Mouse (Mus musculus): ENCODE data around the gene Kdm4a.

Kdm4a gene

GRCm38 (mm10) chr4:118171006-118171405 lies 8.8 kb downstream of the Kdm4a start:
- in situ Hi-C loops (cut with MboI; ENCODE audit: low pct_unique_long_range_greater_than_20kb in 1 of 2, low sequenced_read_pairs in 2 of 2, unreplicated experiment in 1 of 2) = no loop called here

GRCm38 (mm10) chr4:118162123-118162522 lies 17.7 kb downstream of the Kdm4a start:
- in situ Hi-C loops (cut with MboI; ENCODE audit: low pct_unique_long_range_greater_than_20kb in 1 of 2, low sequenced_read_pairs in 2 of 2, unreplicated experiment in 1 of 2) = no loop called here

- in situ Hi-C loops (cut with MboI; ENCODE audit: low pct_unique_long_range_greater_than_20kb in 1 of 2, low sequenced_read_pairs in 2 of 2, unreplicated experiment in 1 of 2) = no loop called here
Observed at GRCm38 (mm10) chr4:118157666-118158065, 22.2 kb downstream of the Kdm4a start.

- in situ Hi-C loops (cut with MboI; ENCODE audit: low pct_unique_long_range_greater_than_20kb in 1 of 2, low sequenced_read_pairs in 2 of 2, unreplicated experiment in 1 of 2) = no loop called here
Observed at GRCm38 (mm10) chr4:118156559-118156958, 23.3 kb downstream of the Kdm4a start.

GRCm38 (mm10) chr4:118154889-118155288 lies 25.0 kb downstream of the Kdm4a start:
- in situ Hi-C loops (cut with MboI; ENCODE audit: low pct_unique_long_range_greater_than_20kb in 1 of 2, low sequenced_read_pairs in 2 of 2, unreplicated experiment in 1 of 2) = no loop called here

- in situ Hi-C loops (cut with MboI; ENCODE audit: low pct_unique_long_range_greater_than_20kb in 1 of 2, low sequenced_read_pairs in 2 of 2, unreplicated experiment in 1 of 2) = no loop called here
Observed at GRCm38 (mm10) chr4:118152020-118152785, 27.6 kb downstream of the Kdm4a start.

- in situ Hi-C loops (cut with MboI; ENCODE audit: low pct_unique_long_range_greater_than_20kb in 1 of 2, low sequenced_read_pairs in 2 of 2, unreplicated experiment in 1 of 2) = no loop called here
Observed at GRCm38 (mm10) chr4:118150804-118151203, 29.0 kb downstream of the Kdm4a start.

- in situ Hi-C loops (cut with MboI; ENCODE audit: low pct_unique_long_range_greater_than_20kb in 1 of 2, low sequenced_read_pairs in 2 of 2, unreplicated experiment in 1 of 2) = no loop called here
Observed at GRCm38 (mm10) chr4:118149956-118150680, 29.7 kb downstream of the Kdm4a start.

- in situ Hi-C loops (cut with MboI; ENCODE audit: low pct_unique_long_range_greater_than_20kb in 1 of 2, low sequenced_read_pairs in 2 of 2, unreplicated experiment in 1 of 2) = no loop called here
Observed at GRCm38 (mm10) chr4:118149055-118149576, 30.7 kb downstream of the Kdm4a start.

- in situ Hi-C loops (cut with MboI; ENCODE audit: low pct_unique_long_range_greater_than_20kb in 1 of 2, low sequenced_read_pairs in 2 of 2, unreplicated experiment in 1 of 2) = no loop called here
Observed at GRCm38 (mm10) chr4:118148317-118148687, 31.5 kb downstream of the Kdm4a start.

GRCm38 (mm10) chr4:118147547-118148316 lies 32.1 kb downstream of the Kdm4a start:
- in situ Hi-C loops (cut with MboI; ENCODE audit: low pct_unique_long_range_greater_than_20kb in 1 of 2, low sequenced_read_pairs in 2 of 2, unreplicated experiment in 1 of 2) = no loop called here

- in situ Hi-C loops (cut with MboI; ENCODE audit: low pct_unique_long_range_greater_than_20kb in 1 of 2, low sequenced_read_pairs in 2 of 2, unreplicated experiment in 1 of 2) = no loop called here
Observed at GRCm38 (mm10) chr4:118147090-118147489, 32.8 kb downstream of the Kdm4a start.

GRCm38 (mm10) chr4:118144324-118144723 lies 35.5 kb downstream of the Kdm4a start:
- in situ Hi-C loops (cut with MboI; ENCODE audit: low pct_unique_long_range_greater_than_20kb in 1 of 2, low sequenced_read_pairs in 2 of 2, unreplicated experiment in 1 of 2) = no loop called here

GRCm38 (mm10) chr4:118143679-118144078 lies 36.2 kb downstream of the Kdm4a start:
- in situ Hi-C loops (cut with MboI; ENCODE audit: low pct_unique_long_range_greater_than_20kb in 1 of 2, low sequenced_read_pairs in 2 of 2, unreplicated experiment in 1 of 2) = no loop called here

- in situ Hi-C loops (cut with MboI; ENCODE audit: low pct_unique_long_range_greater_than_20kb in 1 of 2, low sequenced_read_pairs in 2 of 2, unreplicated experiment in 1 of 2) = no loop called here
Observed at GRCm38 (mm10) chr4:118141511-118141910, 38.3 kb downstream of the Kdm4a start.

GRCm38 (mm10) chr4:118138891-118139290 lies 41.0 kb downstream of the Kdm4a start:
- in situ Hi-C loops (cut with MboI; ENCODE audit: low pct_unique_long_range_greater_than_20kb in 1 of 2, low sequenced_read_pairs in 2 of 2, unreplicated experiment in 1 of 2) = no loop called here

GRCm38 (mm10) chr4:118137857-118138256 lies 42.0 kb downstream of the Kdm4a start:
- in situ Hi-C loops (cut with MboI; ENCODE audit: low pct_unique_long_range_greater_than_20kb in 1 of 2, low sequenced_read_pairs in 2 of 2, unreplicated experiment in 1 of 2) = no loop called here

- in situ Hi-C loops (cut with MboI; ENCODE audit: low pct_unique_long_range_greater_than_20kb in 1 of 2, low sequenced_read_pairs in 2 of 2, unreplicated experiment in 1 of 2) = no loop called here
Observed at GRCm38 (mm10) chr4:118137311-118137710, 42.5 kb downstream of the Kdm4a start.

GRCm38 (mm10) chr4:118135414-118135813 lies 44.4 kb downstream of the Kdm4a start:
- in situ Hi-C loops (cut with MboI; ENCODE audit: low pct_unique_long_range_greater_than_20kb in 1 of 2, low sequenced_read_pairs in 2 of 2, unreplicated experiment in 1 of 2) = no loop called here

All from mouse embryonic stem cell (cell line).